Mouse (Mus musculus) neural tube, embryonic 10.5 days (tissue): ENCODE results near the gene Rgs17.

ENCODE experiments used
- DNase-seq: peaks from one replicate; pipeline ENCODE4 v3.0.0-alpha.2; 2017; ENCODE audit warnings: low spot score; ENCODE audit errors: extremely low spot score

Gene Rgs17

GRCm38 (mm10) chr10:5824779-5825178, 97.4 kb downstream of the Rgs17 start:
- peak; percentile 33 for DNase-seq

GRCm38 (mm10) chr10:5823740-5824491, 98.3 kb downstream of the Rgs17 start, which contains the start of gene Mtrf1l:
Gene Mtrf1l (minus strand): TSS chr10:5823910.
- DNase-seq: peak; percentile 97

- DNase-seq: no peak
Measured at GRCm38 (mm10) chr10:5823291-5823739, 98.9 kb downstream of the Rgs17 start.

- no peak for DNase-seq
Measured at GRCm38 (mm10) chr10:5818772-5819171, 103.4 kb downstream of the Rgs17 start.

- DNase-seq: no peak
Measured at GRCm38 (mm10) chr10:5815968-5816367, 106.2 kb downstream of the Rgs17 start.

- no peak for DNase-seq
Measured at GRCm38 (mm10) chr10:5813724-5814123, 108.5 kb downstream of the Rgs17 start.

GRCm38 (mm10) chr10:5807683-5808082, 114.5 kb downstream of the Rgs17 start:
- DNase-seq: no peak

GRCm38 (mm10) chr10:5806996-5807395, 115.2 kb downstream of the Rgs17 start:
- DNase-seq: no peak

GRCm38 (mm10) chr10:5806416-5806815, 115.8 kb downstream of the Rgs17 start:
- no peak for DNase-seq

GRCm38 (mm10) chr10:5805731-5806307, 116.4 kb downstream of the Rgs17 start:
- peak; percentile 94 for DNase-seq

GRCm38 (mm10) chr10:5805243-5805730, 116.9 kb downstream of the Rgs17 start, which contains the start of gene Fbxo5:
Gene Fbxo5 (minus strand): TSS chr10:5805600.
- peak; percentile 94 for DNase-seq

GRCm38 (mm10) chr10:5804691-5805156, 117.5 kb downstream of the Rgs17 start:
- DNase-seq: no peak

- no peak for DNase-seq
Measured at GRCm38 (mm10) chr10:5803739-5804138, 118.5 kb downstream of the Rgs17 start.

GRCm38 (mm10) chr10:5802866-5803265, 119.3 kb downstream of the Rgs17 start:
- DNase-seq: no peak

GRCm38 (mm10) chr10:5800490-5800889, 121.7 kb downstream of the Rgs17 start:
- no peak for DNase-seq

GRCm38 (mm10) chr10:5798069-5798468, 124.1 kb downstream of the Rgs17 start:
- no peak for DNase-seq

- peak; percentile 31 for DNase-seq
Measured at GRCm38 (mm10) chr10:5790657-5791056, 131.5 kb downstream of the Rgs17 start.

GRCm38 (mm10) chr10:5786923-5787322, 135.3 kb downstream of the Rgs17 start:
- peak; percentile 24 for DNase-seq
